Mouse (Mus musculus) lung, adult 2 months (tissue): ENCODE data around the gene Tmed1.

ENCODE experiments used
- CTCF ChIP-seq: fragments of 200-500 bp; IDR thresholded peaks from 2 replicates; pipeline ENCODE4 v1.5.1; 2011; ENCODE audit warnings: mild to moderate bottlenecking, low read length, control low read depth; ENCODE audit not compliant: insufficient read depth
- POLR2A ChIP-seq: fragments of 200-500 bp; IDR thresholded peaks from 2 replicates; pipeline ENCODE4 v1.6.1; 2011; ENCODE audit warnings: low read depth, mild to moderate bottlenecking, control low read depth, low read length, borderline replicate concordance; ENCODE audit errors: extremely low read depth

GRCm38 (mm10) chr9:21527917-21528324, 17.9 kb upstream of the Tmed1 start:
- TF ChIP-seq CTCF (no peak), POLR2A (no peak)
